Mouse (Mus musculus): ENCODE results near the gene Dppa2.

DNA sequence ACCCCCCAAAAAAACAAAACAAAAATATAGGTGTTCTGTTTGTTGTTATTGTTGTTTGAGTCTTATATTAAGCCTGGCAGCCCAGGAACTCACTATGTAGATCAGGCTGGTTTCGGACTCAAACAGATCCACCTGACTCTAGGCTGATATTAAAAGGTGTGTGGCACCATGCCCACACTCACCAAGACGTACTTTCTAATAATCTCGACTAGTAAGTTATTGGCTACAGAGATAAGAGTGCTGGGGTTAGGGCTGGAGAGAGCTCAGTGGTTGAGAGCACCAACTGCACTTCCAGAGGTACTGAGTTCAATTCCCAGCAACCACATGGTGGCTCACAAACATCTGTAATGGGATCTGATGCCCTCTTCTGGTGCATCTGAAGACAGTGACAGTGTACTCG lies 22.8 kb upstream of the Dppa2 start:
- TF ChIP-seq CTCF (IDR thresholded peaks at IDR 0.05; ENCODE audit: low read depth, low read length) = no peak
- TF ChIP-seq POLR2A (IDR thresholded peaks at IDR 0.05; ENCODE audit: borderline replicate concordance, low read depth, low read length) = no peak
